Mouse (Mus musculus): ENCODE results near the gene Erc1. TPM values are rescaled to one million over a fixed set of nuclear protein-coding genes. Genes with fewer than 3 reads are reported as not detected.
"Not testable (repeated sequence)": the region's sequence is repeated elsewhere in the genome, so short reads cannot be mapped to it uniquely, and the experiment has no call there.

Erc1 gene
- 10 to 100 TPM; 18.0 to 20.2 TPM for total RNA-seq (2021)
- 4.1 and 5.3 TPM in 2 replicates for polyA plus RNA-seq (2012; rRNA removed)
- long read RNA-seq, partial matches to known transcripts, result 1 of 5 reads
- long read RNA-seq, other reads (novel, unspliced or antisense), result 4 of 5 reads

DNA sequence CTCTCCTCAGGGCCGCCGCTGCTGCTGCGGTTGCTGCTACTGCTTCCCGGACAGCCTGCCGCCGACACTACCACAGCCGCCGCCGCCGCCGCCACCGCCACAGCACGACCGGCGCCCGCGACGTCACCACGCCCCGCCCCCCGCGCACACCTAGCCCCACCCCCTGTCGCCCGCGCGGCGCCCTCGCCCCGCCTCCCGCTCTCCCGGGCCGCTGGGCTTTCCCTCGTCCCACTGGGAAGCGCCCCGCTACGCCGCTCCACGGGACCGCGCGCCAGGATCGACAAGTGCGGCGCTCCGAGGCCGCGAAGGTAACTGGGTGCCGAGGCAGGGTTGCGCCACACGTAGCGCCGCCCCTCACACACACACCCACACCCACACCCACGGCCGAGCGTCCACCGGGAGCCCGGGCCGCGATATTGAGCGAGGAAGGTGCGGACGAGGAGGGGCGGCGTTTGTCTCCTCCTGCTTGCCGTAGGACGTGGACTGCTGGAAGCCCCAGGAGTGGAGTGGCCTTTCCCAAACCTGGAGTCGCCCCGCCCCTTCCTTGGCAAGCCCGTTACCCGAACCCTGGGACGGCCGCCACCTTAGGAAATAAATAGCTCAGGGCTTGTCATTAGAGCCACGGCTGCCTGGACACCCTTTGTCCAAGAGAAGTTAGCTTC lies at the start of gene Erc1:
Gene Erc1, minus strand, starts transcription at position 134 of the 662 bp plus-strand sequence.
- peak; percentile 98 for DNase-seq

DNA sequence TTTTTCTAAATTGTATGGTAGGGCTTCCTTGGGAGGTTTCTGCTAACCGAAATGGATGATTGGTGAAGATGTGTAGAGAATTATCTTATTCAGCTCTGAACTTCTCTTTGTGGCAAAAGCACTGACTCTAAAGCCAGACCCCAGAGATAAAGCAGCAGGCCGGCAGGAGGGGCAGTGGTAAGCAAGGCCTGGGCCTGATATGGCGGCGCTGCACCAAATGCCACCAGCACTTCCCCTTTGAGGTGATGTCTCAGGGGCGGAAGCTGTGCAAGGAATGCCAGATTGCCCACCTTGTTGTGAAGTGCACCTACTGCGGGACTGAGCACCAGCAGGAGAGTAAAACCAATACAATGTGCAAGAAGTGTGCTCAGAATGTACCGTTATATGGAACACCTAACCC lies 44.7 kb upstream of the Erc1 start:
- no peak for DNase-seq

DNA sequence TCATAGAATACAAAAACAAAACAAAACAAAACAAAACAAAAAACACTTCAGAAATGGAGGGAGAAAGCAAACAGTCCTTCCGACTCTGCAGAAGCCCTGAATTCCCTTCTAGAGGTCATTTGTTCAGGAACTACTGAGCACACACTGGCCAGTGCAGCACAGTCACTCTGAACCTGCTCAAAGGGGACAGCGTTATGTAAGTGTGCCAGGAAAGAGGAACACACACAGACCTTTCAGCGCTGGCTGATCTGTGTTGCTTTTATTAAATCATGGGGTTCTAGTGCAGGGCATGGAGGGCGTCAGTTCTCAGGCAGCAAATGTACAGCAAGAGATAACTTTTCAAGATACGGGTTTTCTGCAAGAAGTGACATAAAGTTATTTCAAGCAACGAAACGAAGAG lies 35.2 kb upstream of the Erc1 start:
- DNase-seq, result no peak

DNA sequence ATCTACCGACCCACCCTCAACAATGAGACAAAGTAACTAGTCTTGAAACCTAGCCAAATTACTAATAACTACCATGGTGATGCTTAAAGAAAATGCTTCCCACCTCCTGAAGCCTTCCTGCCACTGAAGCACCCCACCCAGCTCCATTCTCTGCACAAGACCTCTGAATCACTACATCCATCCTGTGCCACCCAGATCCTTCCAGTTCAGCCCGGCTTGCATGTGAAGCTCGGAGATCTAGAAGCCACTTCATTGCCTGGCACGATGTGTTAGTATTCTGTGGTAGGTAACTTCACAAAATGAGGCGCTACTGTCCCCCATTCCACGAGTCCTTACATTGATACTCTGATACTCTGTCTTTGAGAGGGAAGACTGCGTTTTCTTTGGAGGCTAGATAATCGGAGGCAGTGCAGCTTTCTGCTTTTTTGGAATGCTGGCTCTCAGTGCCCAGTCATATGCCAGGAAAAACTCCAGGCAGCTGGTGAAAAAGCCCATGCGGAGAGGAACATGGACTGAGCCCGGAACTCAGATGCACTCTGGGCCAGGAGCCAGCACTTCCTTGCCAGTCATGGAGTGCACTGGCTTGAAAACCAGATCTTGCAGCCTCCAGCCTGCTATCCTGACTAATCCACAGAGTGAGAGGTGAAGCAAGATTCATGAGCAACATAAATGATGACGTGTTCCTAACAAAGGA lies 16.5 kb upstream of the Erc1 start:
- DNase-seq, result peak; percentile 50

DNA sequence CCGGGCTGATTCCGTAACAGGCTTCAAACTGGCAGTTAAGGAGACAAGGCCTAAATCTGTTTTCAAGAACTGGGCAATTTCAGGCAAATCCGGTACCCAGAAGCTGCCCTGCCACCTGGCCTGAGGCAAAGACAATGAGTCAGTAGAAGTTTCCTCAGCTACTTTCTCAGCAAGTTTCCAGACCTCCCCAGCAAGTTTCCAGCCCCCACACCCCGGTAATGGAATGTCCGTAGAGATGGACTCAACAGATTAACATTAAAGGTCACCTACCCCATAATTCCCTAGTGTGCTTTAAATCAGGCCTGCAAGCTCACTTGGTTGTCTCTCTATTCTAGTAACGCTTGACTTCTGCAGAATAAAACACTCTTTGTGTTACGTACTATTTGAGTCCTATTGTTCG lies 13.6 kb upstream of the Erc1 start:
- DNase-seq, result no peak

DNA sequence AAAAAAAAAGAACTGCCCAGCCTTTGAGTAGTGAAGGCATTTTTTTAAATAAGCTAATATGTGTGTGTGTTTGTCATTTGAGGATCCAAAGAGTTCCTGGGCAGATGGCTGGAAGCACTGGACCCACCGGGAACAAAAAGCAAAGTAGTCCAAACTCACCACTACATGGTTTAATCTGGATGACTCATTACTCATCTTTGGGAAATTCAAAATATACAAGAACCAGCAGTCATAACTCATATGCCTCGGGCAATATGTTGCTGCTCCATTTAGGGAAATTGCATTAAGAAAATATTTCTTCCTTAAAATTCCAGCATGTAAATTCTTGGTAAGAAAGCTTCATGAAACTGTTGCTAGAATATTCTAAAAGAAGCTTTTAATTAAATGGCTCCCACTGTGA lies 12.3 kb upstream of the Erc1 start:
- DNase-seq, result no peak

DNA sequence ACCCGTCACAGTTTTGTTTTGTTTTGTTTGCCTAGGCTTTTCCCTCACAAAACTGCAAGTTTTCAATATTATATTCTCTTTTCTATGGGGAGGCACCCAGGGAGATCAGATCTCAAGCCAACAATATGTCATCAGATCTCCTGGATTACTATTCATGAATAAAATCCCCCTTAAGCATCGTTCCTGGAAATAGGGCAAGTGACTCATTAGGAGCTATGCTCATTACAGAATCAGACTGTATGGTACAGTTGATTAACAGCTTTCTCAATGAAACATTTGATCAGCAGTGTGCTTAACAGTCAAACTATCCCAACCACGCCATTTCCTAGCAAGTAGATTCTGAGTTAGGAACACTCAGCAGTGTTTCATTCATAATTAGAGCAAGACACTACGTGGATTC lies 7.5 kb upstream of the Erc1 start:
- no peak for DNase-seq

DNA sequence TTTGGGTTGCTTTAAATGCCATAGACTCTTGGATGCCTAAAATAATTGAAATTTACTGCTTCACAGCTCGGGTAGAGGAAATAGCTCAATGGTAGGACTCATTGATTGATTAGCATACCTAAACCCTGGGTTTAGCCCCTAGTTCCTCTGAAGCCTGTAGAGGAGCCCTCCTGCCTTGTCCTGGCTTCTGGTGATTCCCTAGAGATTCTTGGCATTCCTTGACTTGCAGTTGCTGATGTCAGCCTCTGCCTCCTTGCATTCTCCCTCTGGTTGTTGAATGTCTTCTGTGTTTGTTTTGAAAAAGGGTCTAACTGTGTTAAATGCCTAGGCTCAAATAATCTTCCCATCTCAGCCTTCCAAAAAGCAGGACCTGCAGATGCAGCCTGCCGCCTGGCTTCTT lies 6.2 kb upstream of the Erc1 start:
- no peak for DNase-seq

DNA sequence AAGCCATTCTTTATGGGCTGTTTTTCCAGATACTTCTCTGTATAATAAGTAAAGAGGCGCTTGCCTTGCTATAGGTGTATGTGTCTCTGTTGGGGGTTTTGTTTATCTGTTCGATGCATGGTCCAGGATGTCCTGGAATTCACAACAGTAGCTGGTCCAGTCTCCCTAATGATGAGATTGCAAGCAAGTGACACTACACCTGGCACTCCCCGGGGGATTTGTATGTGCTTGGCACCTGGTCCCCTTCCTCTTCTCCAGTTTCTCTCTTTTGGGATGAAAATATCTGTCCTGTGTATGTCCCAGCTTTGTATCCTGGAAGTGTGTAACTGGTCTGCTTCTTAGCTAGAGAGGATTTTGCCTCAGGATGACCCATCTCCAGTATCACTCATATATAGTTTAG lies 1.9 kb upstream of the Erc1 start:
- DNase-seq, result no peak

DNA sequence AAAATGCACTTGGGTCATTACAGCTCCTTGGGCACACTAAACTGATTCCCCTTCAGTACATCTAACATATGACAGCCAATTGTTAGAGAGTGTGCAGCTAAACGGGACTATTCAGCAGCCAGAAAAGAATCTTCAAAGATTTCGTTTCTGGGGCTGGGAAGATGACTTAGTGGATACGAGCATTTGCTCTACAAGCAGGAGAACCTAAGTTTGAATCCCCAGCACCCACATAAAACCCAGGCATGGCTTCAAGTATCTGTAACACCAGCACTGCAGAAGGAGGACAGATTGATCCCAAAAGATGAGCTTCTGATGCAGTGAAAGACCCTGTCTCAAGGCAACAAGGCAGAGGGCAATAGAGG lies 1.4 kb upstream of the Erc1 start:
- no peak for DNase-seq

DNA sequence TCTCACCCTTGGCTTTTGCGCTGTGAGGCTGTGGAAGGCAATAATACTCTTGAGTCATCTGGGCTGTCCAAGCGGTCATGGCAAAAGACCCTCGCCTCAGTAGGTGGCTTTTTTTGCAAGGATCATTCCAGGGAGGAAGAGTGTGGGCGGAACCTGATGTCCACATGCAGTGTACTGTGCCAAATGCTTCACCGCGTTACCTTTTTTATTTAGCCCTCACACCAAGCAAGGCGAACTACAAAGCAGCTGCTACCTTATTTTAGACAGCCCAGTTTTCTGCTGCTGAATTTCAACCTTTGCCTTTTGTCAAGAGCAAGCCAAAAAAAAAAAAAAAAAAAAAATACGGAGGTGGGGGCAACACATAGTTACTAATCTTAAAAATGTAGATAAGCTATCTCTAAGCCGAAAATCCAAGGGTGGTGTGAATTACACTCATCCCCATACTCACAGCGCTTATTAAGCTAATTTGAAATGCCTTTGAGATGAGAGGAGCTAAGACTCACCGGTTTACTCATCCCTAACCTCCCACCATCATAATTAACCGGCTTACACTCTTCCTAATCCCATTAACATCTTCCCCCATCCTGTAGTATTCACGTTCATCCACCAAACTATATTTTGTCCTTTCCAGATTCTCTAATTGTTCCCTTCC lies 855 bp upstream of the Erc1 start:
- DNase-seq, result no peak

DNA sequence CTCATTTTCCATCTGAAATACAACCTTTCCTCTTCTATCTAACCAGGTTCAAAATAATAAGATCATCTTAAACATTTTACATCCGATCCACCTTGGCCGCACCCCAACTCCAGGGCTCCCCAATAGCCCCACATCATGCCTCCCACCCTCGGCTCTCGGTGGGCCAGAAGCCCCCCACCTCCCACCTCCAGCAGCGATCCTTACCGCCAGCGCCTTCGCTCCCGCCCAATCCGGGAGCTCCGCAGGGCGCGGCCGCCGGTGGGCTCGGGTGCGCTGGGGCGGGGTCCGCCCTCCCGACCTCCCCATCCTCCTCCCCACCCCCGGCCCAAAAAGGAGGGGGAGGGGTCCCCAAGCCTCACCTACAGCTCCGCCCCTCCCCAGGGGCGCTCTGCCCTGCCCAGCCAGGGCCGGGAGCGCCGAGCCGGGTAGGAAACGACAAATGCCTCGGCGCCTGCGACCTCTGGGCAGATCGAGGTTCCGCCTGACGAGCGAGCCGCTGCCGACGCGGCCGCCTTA lies 391 bp downstream of the Erc1 start:
- no peak for DNase-seq

DNA sequence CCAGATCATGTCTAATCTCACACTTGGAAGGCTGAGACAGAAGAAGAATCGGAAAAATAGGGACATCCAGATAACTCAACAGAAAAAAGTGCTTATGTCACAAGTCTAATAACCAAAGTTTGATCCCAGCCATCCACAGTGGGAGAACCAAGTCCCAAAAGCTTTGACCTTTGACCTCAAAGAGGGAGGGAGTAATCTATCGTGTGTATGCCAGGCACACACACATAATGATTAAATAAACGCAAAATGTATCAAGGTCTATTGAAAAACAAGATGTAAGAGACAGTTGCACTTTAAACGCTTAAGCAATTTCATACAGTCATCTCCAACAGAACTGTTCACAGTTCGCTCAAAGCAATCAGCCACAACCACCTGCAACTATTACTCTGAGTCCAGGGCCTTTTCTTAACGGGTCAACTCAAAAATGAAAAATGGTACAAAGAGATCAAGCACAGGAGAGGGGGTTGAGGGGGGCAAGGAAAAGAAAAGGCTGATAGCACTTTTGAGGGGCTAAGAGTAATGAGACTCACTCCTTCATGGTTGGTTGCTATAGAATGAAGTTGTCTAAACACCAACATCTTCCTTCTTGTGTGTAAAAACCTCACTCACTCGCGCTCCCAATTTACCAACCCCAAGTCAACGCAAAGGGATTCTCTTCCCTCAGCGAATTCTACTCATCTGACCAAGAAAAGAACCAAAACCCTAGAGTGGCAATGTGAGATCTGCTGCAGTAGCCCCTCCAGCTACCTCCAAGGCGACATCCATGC lies 1.0 kb downstream of the Erc1 start:
- DNase-seq, result no peak

DNA sequence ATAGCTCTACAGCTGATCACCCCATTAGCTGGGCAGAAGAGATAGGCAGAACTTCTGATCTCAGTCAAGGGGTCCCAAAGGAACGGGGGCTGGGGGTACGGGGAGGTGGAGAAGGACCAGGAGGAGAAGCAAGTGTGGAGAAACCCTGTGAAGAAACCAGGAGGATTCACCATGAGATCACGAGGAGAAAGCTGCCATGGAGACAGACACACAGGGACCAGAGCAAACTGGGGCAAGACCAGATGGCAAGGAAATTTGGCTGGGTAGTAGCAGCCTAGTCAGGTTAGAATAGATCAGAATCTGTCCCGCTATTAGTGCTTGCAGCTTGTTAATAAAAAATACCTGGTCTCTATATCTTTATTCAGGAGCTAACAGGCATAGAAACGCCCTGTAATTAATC lies 18.0 kb downstream of the Erc1 start:
- no peak for DNase-seq

DNA sequence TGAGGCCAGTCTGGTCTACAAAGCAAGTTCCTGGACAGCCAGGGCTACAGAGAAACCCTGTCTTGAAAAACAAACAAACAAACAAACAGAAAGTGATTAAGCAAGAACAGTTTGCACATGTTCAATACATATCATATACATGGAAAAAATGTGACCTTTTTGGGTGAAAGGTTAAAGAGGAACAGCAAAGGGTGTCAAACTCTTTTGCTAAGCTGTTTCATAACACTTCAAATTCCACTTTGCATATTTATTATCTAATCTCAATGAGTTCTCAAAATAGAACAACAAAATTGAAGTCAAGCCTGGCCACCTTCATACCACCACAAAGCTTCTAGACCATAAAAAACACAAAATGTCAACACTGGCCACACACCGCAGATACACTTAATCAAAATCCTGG lies 19.8 kb downstream of the Erc1 start:
- DNase-seq, result no peak

DNA sequence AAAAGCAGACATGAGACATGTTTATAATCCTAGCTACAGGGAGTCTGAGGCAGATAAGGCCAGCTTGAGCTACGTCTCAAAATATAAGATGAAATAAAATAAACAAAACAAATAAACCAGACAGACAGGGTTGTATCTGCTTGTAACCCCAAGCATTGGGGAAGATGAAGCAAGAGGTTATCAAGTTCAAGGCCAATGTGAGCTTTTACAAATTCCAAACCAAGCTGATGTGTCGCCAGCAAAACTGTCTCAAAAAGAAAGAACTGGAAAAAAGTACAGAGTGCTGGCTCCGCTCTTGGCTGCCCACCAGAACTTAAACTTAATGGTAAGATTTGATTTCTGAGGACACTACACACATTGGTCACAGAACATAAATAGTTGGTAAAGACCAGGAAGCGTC lies 21.3 kb downstream of the Erc1 start:
- peak; percentile 20 for DNase-seq

DNA sequence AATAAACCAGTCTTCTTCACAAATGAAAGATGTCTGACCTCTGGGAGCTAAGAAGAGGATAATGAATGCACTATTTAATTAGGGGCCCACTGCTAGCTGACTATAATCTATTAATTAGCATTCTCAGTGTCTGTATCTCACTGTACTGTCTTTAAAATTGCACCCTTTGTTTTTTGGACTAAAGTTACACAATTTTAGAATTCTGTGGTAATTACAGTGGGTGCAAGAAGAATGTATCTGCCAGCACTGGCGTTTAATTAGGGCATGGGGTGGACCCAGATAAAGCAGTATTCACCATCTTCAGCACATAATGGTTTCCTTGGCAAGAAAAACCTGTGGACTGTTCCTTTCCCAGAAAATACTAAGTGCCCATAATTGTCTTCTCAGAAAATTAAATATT lies 25.8 kb downstream of the Erc1 start:
- DNase-seq, result no peak

DNA sequence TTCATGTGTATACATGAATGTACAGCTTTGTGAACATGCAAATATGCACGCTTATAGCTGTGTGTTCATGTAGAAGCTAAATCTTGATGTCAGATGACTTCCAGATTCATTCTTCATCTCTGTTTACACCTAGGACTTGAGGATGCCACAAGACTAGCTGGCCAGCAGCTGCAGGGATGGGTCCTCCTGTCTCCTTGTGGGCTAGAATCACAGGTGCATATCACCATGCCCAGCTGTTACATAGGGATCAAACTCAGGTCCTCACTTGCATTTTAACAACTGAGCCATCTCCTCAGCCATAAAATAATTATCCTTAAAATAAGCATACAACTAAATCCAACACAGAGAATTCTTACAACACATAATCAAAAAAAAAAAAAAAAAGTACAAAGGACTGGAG lies 26.8 kb downstream of the Erc1 start:
- DNase-seq, result no peak

DNA sequence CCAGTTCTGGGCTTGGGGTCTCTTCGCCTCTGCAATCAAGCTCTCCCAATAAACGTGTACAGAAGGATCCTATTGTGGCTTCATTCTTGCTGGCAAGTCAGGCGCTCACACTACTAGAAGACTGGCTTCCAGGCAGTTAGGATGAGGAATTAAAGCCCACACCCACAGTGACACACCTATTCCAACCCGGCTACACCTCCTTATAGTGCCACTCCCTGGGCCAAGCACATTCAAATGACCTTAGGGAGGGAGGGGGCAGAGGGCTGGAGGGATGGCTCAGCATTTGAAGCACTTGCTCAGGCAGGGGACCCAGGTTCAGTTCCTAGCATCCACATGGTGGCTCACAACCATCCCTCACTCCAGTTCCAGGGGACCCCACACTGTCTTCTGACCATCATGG lies 29.4 kb downstream of the Erc1 start:
- DNase-seq, result no peak

DNA sequence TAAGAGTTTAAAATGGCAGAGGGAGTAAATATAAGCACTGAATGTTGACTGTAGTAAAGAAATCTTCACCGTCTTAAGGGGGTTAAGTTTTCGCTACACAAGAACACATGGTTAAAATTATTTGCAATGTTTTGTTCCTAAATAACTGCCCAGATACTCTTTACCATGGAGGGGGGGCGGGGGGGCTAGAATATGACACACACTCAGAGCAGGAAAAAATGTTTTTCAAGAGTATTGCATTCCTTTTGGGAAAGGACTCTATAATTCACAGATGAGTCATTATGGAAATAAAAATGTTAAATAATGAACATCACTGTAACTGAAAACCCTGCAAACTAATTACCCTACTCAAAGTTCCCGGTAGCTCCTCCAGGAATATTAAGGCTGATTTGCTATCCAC lies 32.5 kb downstream of the Erc1 start:
- no peak for DNase-seq

DNA sequence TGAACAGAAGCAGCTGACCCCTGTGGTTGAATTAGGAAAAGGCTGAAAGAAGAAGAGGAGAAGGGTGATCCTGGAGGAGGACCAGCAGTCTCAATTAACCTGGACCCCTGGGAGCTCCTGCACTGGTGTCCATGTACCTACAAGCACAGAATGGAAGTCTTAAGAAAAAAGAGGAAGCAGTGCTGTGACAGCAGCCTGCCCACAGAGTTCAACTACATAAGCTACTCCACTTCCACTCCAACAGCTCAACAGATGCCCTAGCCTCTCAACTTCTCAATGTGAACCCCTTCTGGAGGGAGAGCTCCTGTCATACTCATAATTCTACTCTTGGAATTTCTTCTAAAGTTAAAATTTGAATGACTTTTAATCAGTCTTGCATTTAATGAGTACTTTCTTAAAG lies 34.9 kb downstream of the Erc1 start:
- DNase-seq, result not testable (repeated sequence)

DNA sequence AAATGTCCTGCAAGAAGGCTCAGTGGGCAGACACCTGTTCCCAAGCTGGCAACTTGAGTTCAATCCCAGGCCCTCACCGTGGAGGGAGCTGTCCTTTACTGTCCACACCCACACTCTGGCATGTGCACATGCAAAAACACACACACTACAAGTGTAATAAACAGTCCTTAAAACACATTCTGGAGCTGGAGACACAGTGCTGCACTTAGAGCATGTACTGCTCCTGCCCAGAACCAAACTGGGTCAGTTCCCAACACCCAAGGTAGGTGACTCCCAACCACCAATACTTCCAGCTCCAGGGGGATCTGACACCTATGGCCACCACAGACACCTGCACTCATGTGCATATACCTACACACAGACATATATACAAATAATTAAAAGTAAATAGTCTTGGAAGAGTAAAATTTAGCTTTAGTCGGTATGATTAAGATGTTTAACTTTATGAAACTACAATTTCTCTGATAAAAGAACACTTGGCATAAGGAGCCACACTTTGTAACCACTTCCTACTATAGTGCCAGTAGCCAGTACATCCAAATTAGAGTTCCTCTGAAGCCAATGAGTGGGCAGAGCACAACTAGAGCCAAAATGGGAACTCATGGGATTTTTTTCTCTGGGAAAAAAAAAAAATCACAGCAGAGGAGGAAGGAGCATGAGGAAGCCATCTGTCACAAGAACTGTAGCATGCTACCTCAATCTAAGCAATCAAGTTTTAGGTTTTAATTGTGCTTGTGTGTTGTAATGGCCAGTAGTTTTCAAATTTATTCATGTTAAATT lies 39.1 kb downstream of the Erc1 start:
- no peak for DNase-seq
